Mouse (Mus musculus): ENCODE measurements at regions not wholly inside any gene's neighbourhood (a gene's known extent, or its start where the extent isn't known, plus 50 kb on each side); places are given as distances from the start of the nearest gene placed in this dataset.

DNA sequence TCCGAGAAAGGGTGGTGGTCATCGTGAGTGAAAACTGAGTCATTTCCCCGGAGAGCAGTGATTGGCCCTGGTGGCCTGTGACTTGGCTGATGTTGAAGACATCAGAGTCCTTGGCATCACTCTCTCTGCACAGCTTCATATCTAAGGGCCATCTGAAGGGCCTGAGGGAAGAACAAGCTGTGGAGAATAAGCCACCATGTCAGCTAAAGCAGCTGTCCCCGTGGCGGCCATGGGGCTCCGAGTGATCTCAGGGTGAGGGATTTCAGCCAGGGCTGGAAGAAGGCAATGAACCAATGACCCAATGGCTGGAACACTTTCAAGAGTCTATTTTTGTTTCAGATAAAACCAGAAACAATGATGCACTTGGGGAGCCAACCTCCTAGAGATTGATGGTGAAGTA, 62.2 kb downstream of the Ttc32 start:
- Histone ChIP-seq H3K9ac (replicated peaks; ENCODE audit: low read depth, low read length) (no peak overlapping the region), H3K4me1 (ENCODE audit: control insufficient read depth, insufficient read depth, low read length) (no peaks in the 10 kb centered on the region), H3K27ac (ENCODE audit: low read depth, low read length) (no peak overlapping the region), H3K27me3 (ENCODE audit: control insufficient read depth, insufficient read depth, low read length) (no peaks in the 10 kb centered on the region), H3K9me3 (ENCODE audit: control insufficient read depth, low read length) (no peaks in the 10 kb centered on the region), H3K4me3 (ENCODE audit: low read depth, low read length) (no peak overlapping the region), H3K36me3 (ENCODE audit: control insufficient read depth, insufficient read depth, low read length) (no peaks in the 10 kb centered on the region), H3K4me2 (ENCODE audit: low read depth, low read length) (no peak overlapping the region)
- ATAC-seq (ENCODE audit: low read depth) = no peak
- WGBS = 90% methylated on average over 6 of the region's 6 CpGs

DNA sequence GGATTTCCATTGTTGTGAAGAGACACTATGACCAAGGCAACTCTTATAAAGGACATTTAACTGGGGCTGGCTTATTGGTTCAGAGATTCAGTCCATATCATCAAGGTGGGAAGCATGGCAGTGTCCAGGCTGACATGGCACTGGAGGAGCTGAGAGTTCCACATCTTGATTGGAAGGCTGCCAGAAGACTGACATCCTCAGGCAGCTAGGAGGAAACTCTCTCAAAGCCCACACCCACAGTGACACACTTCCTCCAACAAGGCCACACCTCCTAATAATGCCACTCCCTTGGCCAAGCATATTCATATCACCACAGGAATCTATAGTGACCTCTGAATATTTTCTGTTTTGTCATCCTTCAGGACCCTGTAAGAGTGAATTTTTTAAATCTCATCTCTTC, 65.3 kb downstream of the Ttc32 start:
- Histone ChIP-seq H3K27ac (ENCODE audit: low read depth, low read length) (no peak overlapping the region), H3K4me2 (ENCODE audit: low read depth, low read length) (no peak overlapping the region), H3K27me3 (ENCODE audit: control insufficient read depth, insufficient read depth, low read length) (no peaks in the 10 kb centered on the region), H3K4me3 (ENCODE audit: low read depth, low read length) (no peak overlapping the region), H3K9ac (replicated peaks; ENCODE audit: low read depth, low read length) (no peak overlapping the region), H3K4me1 (ENCODE audit: control insufficient read depth, insufficient read depth, low read length) (no peaks in the 10 kb centered on the region), H3K36me3 (ENCODE audit: control insufficient read depth, insufficient read depth, low read length) (no peaks in the 10 kb centered on the region), H3K9me3 (ENCODE audit: control insufficient read depth, low read length) (no peaks in the 10 kb centered on the region)
- no peak for ATAC-seq (ENCODE audit: low read depth)

DNA sequence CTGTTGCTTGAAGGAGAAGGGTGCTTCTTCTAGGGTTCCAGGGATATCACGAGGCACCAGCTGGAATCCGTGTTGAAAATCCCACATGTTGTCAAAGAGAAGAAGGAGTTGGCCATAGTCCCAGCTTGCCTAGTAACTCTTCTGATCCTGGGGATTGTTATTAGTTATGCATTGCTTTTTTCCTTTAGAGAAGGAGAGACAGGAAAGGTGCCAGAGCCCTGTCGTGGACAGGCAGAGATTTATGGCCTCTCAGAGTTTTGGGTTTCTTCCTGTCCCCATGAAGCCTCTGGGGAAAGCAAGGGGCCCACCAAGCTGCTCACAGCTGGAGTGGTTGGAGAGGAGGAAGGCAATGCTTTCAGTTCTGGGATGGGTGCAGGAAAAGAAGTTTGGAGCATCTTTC, 76.6 kb downstream of the Ttc32 start:
- H3K4me2 ChIP-seq (ENCODE audit: low read depth, low read length) = no peak overlapping the region
- no peak overlapping the region for H3K27ac ChIP-seq (ENCODE audit: low read depth, low read length)
- no peak overlapping the region for H3K4me3 ChIP-seq (ENCODE audit: low read depth, low read length)
- no peaks in the 10 kb centered on the region for H3K4me1 ChIP-seq (ENCODE audit: control insufficient read depth, insufficient read depth, low read length)
- no peaks in the 10 kb centered on the region for H3K27me3 ChIP-seq (ENCODE audit: control insufficient read depth, insufficient read depth, low read length)
- ATAC-seq (ENCODE audit: low read depth) = no peak
- 55% methylated on average over 3 of the region's 3 CpGs for WGBS
- no peak overlapping the region for H3K9ac ChIP-seq (replicated peaks; ENCODE audit: low read depth, low read length)
- H3K9me3 ChIP-seq (ENCODE audit: control insufficient read depth, low read length) = no peaks in the 10 kb centered on the region
- H3K36me3 ChIP-seq (ENCODE audit: control insufficient read depth, insufficient read depth, low read length) = no peaks in the 10 kb centered on the region

DNA sequence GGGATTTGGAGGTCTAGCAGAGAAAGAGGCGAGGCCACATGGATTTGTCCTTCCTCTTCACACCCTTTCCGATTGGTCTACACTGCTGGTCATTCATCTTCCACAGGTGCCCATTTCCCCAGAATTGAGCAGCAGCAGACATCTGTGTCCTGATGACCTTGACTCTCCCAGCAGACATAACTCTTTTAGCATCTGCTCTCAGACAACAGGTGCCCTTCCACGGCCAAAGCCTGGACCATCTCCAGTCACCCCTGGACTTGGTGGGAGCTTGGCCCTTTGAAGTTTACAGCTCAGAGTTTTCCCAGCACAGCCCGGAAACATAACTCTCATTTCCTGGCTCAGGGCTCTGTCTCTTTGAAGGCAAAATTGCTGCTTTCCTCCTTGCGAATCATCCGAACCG, 80.0 kb downstream of the Ttc32 start:
- H3K9me3 ChIP-seq (ENCODE audit: control insufficient read depth, low read length) = no peaks in the 10 kb centered on the region
- no peaks in the 10 kb centered on the region for H3K4me1 ChIP-seq (ENCODE audit: control insufficient read depth, insufficient read depth, low read length)
- H3K4me2 ChIP-seq (ENCODE audit: low read depth, low read length) = no peak overlapping the region
- no peak for ATAC-seq (ENCODE audit: low read depth)
- WGBS = 48% methylated on average over 7 of the region's 7 CpGs
- H3K36me3 ChIP-seq (ENCODE audit: control insufficient read depth, insufficient read depth, low read length) = no peaks in the 10 kb centered on the region
- no peak overlapping the region for H3K9ac ChIP-seq (replicated peaks; ENCODE audit: low read depth, low read length)
- no peaks in the 10 kb centered on the region for H3K27me3 ChIP-seq (ENCODE audit: control insufficient read depth, insufficient read depth, low read length)
- H3K27ac ChIP-seq (ENCODE audit: low read depth, low read length) = no peak overlapping the region
- no peak overlapping the region for H3K4me3 ChIP-seq (ENCODE audit: low read depth, low read length)

DNA sequence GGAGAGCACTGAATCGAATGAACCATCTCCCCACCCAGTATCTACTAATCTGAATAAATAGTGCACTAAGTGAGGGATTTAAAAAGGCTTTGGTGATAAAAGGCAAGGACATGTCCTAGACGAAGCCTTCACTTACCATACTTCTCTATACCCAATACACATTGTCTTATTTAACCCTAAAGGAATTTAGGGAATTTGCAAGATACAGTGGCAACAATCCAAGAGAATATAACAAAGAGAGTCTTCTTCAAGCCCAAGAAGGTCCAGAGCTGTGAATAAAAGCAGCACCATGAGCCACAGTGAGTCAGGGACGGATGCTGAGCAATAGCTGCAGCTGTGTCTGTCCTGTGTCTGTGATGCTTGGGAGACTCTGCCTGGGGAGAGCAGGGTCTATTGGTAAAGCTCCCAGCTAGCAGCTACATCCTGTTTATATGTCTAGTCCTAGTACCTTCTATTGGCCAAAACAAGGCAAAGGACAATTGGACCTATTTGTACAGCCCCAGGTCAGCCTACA, 82.4 kb downstream of the Ttc32 start:
- H3K4me1 ChIP-seq (ENCODE audit: control insufficient read depth, insufficient read depth, low read length) = no peaks in the 10 kb centered on the region
- no peak overlapping the region for H3K4me2 ChIP-seq (ENCODE audit: low read depth, low read length)
- 80% methylated on average over 3 of the region's 3 CpGs for WGBS
- ATAC-seq (ENCODE audit: low read depth) = no peak
- H3K27me3 ChIP-seq (ENCODE audit: control insufficient read depth, insufficient read depth, low read length) = no peaks in the 10 kb centered on the region
- H3K4me3 ChIP-seq (ENCODE audit: low read depth, low read length) = no peak overlapping the region
- H3K27ac ChIP-seq (ENCODE audit: low read depth, low read length) = no peak overlapping the region
- H3K9me3 ChIP-seq (ENCODE audit: control insufficient read depth, low read length) = no peaks in the 10 kb centered on the region
- H3K9ac ChIP-seq (replicated peaks; ENCODE audit: low read depth, low read length) = no peak overlapping the region
- H3K36me3 ChIP-seq (ENCODE audit: control insufficient read depth, insufficient read depth, low read length) = no peaks in the 10 kb centered on the region

DNA sequence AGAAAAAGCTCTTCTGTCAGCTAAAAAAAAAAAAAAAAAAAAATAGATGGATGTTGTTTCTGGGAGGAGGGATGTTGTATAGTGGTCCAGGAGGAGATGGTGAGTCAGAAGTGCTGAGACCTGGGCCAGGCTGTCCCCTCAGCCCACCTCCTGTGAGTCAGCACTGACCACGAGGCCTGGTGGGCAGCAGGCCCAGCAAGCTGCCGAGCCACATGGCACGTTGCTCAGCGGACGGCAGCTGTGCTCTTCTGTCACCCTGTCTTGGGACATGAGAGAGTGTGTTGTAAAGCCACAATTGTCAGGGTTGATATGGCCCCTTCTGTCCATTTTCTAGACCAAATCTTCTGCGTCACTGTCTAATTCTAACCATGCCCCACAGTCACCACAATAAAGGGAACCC, 83.9 kb downstream of the Ttc32 start:
- Histone ChIP-seq H3K9me3 (ENCODE audit: control insufficient read depth, low read length) (no peaks in the 10 kb centered on the region), H3K27me3 (ENCODE audit: control insufficient read depth, insufficient read depth, low read length) (no peaks in the 10 kb centered on the region), H3K27ac (ENCODE audit: low read depth, low read length) (no peak overlapping the region), H3K4me3 (ENCODE audit: low read depth, low read length) (no peak overlapping the region), H3K4me2 (ENCODE audit: low read depth, low read length) (no peak overlapping the region), H3K9ac (replicated peaks; ENCODE audit: low read depth, low read length) (no peak overlapping the region), H3K4me1 (ENCODE audit: control insufficient read depth, insufficient read depth, low read length) (no peaks in the 10 kb centered on the region), H3K36me3 (ENCODE audit: control insufficient read depth, insufficient read depth, low read length) (no peaks in the 10 kb centered on the region)
- WGBS = 62% methylated on average over 6 of the region's 6 CpGs
- ATAC-seq (ENCODE audit: low read depth) = no peak

DNA sequence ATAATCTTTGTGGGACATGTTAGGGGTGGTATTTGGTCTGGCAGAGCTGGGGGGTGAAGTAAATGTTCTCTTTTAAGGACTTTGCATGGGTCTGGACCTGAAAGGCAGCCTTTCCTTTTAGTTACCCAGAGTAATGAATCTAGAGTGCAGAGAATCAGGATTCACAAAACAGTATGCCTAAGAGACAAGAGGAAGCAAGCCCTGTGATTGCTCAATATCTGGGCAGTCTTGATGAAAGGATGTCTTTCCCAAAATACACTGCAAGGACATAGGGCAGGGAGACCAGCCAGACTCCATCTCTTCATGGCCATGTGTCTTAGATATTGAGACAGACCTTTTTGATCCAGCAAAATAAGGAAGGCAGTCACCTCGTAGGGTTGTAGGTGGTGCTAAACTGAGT, 84.3 kb downstream of the Ttc32 start:
- no peak overlapping the region for H3K4me3 ChIP-seq (ENCODE audit: low read depth, low read length)
- H3K4me1 ChIP-seq (ENCODE audit: control insufficient read depth, insufficient read depth, low read length) = no peaks in the 10 kb centered on the region
- no peak for ATAC-seq (ENCODE audit: low read depth)
- H3K9me3 ChIP-seq (ENCODE audit: control insufficient read depth, low read length) = no peaks in the 10 kb centered on the region
- no peaks in the 10 kb centered on the region for H3K36me3 ChIP-seq (ENCODE audit: control insufficient read depth, insufficient read depth, low read length)
- H3K9ac ChIP-seq (replicated peaks; ENCODE audit: low read depth, low read length) = no peak overlapping the region
- no peaks in the 10 kb centered on the region for H3K27me3 ChIP-seq (ENCODE audit: control insufficient read depth, insufficient read depth, low read length)
- H3K4me2 ChIP-seq (ENCODE audit: low read depth, low read length) = no peak overlapping the region
- H3K27ac ChIP-seq (ENCODE audit: low read depth, low read length) = no peak overlapping the region
- 94% methylated on average over 1 of the region's 1 CpGs for WGBS

DNA sequence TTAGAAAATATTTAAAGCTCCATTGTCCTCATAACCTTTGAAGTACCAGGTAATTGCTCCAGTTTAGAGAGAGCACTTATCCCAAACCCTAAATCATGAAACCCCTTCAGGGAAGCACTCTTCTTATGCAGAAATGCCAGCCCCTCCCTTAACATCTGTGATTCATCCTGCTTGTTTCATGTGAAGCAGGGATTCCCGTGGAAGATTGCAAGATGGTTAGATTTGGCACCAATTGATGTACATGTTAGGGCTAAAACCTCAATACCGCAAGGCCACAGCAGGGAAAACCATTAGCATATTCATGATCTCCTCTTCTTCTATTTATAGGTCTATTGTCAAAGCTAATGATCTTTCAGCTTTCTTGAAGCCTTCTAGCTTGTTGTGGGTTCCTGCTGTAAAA, 88.8 kb downstream of the Ttc32 start:
- WGBS = 16% methylated on average over 2 of the region's 2 CpGs
- no peaks in the 10 kb centered on the region for H3K4me1 ChIP-seq (ENCODE audit: control insufficient read depth, insufficient read depth, low read length)
- no peak overlapping the region for H3K9ac ChIP-seq (replicated peaks; ENCODE audit: low read depth, low read length)
- H3K4me2 ChIP-seq (ENCODE audit: low read depth, low read length) = no peak overlapping the region
- H3K27ac ChIP-seq (ENCODE audit: low read depth, low read length) = no peak overlapping the region
- H3K36me3 ChIP-seq (ENCODE audit: control insufficient read depth, insufficient read depth, low read length) = no peaks in the 10 kb centered on the region
- no peaks in the 10 kb centered on the region for H3K9me3 ChIP-seq (ENCODE audit: control insufficient read depth, low read length)
- H3K4me3 ChIP-seq (ENCODE audit: low read depth, low read length) = no peak overlapping the region
- no peak for ATAC-seq (ENCODE audit: low read depth)
- H3K27me3 ChIP-seq (ENCODE audit: control insufficient read depth, insufficient read depth, low read length) = no peaks in the 10 kb centered on the region

DNA sequence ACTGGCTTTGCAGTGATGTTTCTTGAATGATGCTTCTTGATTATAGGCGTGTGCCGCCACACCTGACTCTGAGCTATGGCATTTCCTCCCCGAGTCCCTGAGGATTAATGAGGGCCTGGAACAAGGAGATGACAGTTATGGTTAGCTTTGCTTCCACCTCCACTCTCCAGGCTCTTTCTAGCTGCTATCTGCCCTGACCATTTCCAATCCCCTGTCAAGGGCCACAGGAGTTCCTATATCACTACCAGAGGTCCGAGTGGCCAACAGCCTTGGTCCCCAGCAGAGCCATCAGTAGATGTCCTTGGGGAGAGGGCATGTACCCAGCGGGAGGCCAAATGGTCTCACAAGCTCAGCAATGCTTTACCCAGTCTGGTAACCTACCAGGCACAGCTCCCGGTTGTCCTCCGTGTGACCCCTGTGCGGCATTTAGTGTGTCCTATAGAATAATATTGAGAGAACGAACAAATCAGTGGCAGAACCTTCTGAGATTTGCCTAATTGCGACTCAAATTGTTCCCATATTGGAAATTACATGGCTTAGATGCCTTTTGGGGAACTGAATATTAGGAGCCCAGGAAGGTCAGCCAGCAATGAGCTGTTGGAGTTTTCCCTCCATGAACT, 98.2 kb downstream of the Ttc32 start:
- H3K9ac ChIP-seq (replicated peaks; ENCODE audit: low read depth, low read length) = no peak overlapping the region

More for the DNA sequence above, 98.2 kb downstream of the Ttc32 start:
- H3K4me1 ChIP-seq (ENCODE audit: control insufficient read depth, insufficient read depth, low read length) = peaks cover 4% of the 10 kb centered on the region; the same call in 1 of the 2 replicates
- H3K9me3 ChIP-seq (ENCODE audit: control insufficient read depth, low read length) = no peaks in the 10 kb centered on the region
- H3K36me3 ChIP-seq (ENCODE audit: control insufficient read depth, insufficient read depth, low read length) = no peaks in the 10 kb centered on the region
- no peak overlapping the region for H3K4me2 ChIP-seq (ENCODE audit: low read depth, low read length)
- no peak overlapping the region for H3K27ac ChIP-seq (ENCODE audit: low read depth, low read length)
- H3K4me3 ChIP-seq (ENCODE audit: low read depth, low read length) = no peak overlapping the region
- WGBS = 86% methylated on average over 10 of the region's 10 CpGs
- no peaks in the 10 kb centered on the region for H3K27me3 ChIP-seq (ENCODE audit: control insufficient read depth, insufficient read depth, low read length)
- no peak for ATAC-seq (ENCODE audit: low read depth)
